Mouse (Mus musculus) adrenal gland, postnatal 10 days (tissue): ENCODE data around the gene Ube2f. TPM values are rescaled to one million over a fixed set of nuclear protein-coding genes. Genes with fewer than 3 reads are reported as not detected.

Experiments
- DNase-seq: peaks from one replicate; pipeline ENCODE4 v3.0.0; 2021; ENCODE audit warnings: mixed read lengths
- total RNA-seq, 2 experiments: library from RNA; stranded (reverse); gene quantifications; 2 replicates each; pipeline ENCODE4 v1.2.3; 2021

Ube2f gene
- total RNA-seq, 2 experiments from 2014 or later = 59.2 to 61.7 TPM

DNA sequence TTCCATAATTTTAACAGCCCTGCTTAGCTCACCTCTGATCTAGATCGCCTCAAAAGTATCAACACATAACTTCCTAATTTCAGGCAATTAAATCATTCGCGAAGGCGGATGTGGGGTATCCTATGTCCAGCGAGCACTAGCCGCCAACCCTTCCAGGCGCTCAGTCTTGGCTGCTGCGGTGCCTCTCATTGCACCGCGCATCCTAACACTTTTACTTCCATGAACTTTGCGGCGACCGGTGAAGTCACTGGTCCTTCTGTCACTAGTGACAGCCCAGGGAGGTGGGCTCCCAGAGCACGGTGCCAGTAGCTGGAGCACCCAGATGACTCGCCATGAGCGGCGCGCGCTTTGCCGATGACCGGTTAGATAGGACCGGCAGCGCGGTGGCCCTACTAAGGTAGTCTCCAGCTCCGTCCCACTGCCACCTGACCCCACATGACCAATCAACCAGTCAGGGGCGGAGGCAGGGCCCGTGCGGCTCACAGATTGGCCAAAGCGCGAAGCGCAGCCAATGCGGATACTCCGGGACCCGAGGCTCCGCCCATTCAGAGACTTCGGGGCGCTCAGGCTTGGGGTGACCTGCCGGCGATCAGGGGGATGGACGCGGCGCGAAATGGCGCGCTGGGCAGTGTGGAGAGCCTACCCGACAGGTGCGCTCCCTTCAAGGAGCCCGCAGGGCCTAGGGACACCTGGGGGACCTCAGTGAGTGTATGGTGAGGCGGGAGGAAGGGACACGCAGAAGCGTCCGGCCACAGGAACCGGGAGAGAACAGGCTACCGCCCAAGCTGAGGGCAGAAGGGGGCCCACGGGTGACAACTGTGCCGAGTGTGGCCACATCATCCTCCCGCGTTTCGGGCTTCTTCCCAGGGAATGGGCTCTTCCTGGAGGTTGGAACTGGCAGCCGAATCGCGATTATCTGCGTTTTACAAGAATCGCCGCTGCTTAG is 48.0 kb downstream of the Ube2f start, which contains the start of gene Scly:
Gene Scly (plus strand): TSS at position 540 of the 946 bp plus-strand sequence.
- peak; percentile 96 for DNase-seq

DNA sequence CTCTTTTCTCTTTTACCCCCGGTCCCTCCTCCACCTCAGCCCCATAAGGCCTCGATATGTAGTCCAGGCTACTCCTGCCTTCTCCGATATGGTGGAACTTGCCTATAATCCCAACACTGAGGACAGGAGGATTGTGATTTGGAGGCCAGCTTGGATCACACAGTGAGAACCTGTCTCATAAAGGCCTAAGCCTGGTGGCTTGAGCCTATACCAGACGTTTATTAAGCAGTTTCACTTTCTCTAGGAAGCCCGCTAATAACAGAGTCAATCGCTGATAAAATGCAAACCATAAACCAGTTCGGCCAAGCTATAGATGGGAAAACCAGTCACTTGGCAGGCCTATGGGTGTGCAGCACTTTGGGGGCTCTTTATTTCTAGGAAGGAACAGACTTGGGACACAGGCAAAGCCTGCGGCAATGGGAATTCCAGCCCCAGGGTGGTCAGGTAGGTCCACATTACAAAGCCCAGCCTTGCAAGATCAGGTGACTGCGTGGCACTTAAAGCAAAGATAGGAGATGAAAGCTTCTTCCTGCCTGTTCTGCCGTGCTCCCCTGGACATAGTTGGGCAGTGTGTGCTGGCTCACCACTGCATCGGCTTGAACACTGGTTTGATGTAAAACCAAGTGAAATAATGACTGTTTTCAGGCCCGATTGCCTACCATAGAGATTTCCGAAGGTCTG is 49.1 kb downstream of the Ube2f start:
- no peak for DNase-seq

DNA sequence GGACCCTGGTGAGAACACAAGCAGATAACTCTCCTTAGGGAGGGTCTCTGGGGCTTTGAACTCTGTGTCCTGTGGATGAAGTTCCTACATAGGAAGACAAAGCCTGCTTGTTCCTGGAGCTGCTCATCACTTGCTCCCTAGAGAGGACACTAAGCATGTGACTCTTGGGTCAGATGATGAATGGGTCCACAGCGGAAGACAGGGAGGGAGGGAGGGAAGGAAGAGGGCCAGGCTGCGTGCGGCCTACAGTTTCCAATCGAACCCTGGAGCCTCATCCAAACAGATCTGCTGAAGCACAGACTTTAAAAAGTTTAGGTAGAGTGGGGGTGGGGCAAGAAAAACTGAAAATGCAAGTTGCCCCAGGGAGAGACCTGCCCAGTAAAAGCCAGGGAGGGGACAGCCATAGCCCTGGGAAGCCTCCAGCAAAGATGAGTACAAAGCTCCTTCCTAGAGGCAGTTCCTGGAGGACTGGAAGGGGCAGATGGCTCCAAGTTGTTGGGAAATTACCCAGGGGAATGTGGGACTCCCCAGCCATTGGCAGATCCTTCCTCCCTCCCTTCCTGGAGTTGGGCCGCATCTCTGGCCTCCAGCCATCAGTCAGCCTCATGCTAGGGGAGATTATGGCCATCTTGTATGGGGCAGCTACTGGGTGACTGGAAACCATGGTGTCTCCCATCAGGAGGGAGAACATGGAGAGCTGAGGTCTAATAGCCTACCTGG is 49.8 kb downstream of the Ube2f start:
- DNase-seq = peak; percentile 41

DNA sequence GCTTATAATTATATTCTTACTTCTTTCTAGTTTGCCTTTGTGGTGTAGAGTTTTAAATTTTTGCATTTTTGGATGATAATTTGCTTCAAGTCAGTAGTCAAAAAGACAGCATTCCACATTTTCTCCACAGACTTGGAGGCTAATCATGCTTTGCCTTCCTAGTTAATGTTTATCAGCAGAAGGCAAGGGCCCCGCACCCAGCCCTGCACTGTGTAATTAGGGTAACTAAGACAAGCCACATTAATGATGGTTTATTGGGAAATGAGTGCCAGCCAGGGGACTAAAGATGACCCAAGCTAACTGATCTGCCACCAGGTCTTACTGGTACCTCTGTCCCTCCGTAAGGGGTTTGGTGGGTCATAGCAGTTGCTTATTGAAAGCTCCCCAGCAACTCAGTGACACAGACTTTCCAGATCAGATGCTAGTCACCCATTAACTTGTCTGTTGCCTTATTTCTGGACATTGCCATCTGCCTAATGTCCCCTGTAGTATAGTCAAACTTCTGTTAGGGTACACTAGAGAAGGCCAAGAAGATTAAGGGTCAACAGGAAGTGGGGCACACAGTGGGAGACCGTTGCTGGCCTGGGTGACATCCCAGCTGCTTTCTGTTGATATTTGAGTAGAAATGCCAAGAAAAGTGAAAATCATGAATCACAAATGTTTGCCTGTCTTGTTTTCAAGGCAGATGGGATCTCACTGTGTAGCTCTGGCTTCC is 51.3 kb downstream of the Ube2f start:
- no peak for DNase-seq

DNA sequence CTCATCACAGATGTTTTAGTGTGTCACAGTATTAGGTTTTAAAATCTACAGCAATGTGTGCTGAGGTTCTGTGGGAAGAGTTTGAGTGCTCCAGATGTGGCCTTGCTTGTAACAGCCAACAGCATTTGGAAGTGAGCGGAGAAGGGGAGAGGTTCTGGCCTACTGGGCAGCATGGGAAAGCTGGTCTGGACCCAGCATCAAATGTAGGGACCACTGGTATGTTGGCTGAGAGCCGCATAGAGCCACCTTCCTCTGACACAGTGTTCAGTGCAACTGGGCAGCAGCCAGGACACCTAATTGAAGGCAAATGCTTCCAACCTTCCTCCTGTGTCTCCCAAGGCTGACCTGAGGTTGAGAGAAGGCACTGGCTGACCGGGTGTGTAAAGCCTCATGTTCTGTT is 51.9 kb downstream of the Ube2f start:
- no peak for DNase-seq

DNA sequence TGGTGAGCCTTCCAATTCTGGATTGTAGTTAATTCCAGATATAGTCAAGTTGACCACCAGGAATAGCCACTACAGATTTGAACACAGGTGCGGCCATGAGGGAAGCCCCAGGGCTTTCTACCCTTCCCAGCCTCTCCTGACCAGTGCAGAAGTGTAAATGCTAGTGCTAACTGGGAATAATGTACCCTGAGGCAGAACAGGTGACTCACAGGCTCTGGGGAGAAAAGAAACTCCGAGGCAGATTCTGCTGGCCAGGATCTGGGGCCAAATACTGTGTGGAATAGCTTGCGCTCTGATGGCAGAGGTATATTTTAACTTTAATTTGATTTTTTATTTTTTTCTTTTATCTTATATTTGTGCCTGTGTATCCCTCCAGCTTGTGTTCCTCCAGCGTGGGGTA is 54.5 kb downstream of the Ube2f start:
- DNase-seq = no peak

DNA sequence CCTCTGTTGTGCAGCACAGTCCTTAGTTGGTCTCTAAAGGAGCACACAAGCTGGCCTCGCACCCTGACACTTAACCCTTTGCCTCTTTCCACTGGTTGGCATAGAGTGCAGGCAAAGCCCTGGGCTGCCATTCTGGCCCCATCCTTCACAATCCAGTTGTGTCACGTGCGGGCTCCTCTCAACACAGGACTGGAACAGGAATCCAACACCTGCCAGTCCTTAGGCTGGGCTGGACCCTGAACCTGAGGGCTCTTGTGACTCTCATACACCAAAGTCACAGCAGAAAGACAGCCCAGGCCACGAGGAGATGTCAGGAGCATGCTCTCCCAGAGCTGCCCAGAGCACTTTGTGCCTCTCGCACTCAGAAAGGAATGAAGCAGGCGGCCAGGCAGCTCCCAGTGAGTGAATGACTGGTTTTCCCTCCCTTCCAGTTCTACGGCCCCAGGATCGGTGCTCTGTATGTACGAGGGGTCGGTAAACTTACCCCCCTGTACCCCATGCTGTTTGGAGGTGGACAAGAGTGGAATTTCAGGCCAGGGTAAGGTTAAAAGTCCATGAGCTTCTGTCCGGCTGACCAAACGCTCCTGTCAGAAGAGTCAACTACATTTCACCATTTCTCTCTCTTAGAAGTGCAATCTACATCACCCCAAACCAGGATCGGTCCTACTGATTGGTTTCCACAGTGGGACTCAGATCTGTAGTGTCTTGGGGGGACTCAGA is 59.4 kb downstream of the Ube2f start:
- no peak for DNase-seq

DNA sequence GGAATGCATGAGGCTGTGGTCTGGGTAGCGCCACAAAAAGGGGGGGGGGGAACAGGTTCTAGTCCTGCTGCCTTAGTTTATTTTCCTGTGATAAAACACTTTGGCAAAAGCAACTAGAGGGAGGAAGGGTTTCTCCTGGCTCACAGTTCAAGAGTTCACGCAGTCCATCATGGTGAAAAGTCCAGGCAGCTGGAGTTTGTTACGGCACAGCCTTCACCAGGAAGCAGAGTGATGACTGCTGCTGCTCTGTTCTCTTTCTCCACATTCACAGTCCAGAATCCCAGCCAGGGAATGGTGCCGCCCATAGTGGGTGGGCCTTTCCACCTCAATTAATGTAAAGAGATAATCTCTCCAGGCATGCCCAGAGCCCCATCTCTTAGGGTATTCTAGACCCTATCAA is 62.2 kb downstream of the Ube2f start:
- DNase-seq = no peak

DNA sequence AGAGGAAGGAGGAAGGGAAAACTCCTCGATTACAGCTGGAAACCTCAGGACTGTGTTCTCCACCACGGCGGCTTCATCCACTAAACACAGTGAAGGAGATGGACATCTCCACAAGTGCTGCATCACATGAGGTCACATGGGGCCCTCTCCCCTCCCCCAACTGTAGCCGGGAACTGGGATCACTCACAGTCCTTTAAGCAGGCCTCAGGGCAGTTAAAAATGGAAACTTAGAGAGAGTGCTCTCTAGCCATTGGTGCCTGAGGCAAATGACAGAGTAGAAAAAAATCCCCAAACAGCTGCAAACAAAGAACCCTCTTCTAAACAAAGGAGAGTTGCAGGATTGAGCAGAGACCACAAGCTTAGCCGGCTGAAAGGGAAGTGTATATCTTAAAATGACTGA is 63.1 kb downstream of the Ube2f start:
- DNase-seq = no peak

DNA sequence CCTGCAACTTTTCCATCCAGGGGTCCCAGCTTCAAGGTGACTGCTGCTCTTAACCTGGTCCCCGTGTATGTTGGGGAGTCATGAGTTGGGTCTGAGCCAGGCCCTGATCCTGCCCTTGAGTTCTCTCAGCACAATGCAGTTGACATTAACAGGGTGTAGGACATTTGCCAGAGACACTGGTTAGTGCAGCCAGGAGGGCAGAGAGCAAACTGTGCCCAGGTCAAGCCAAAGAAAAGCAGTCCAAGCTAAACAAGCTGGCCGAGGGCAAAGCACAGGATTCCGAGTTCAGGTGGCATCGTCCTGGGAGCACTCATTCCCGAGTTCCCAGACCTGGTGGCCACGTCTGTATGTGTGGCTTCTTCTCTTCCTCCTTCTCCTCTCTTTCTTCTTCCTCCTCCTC is 67.6 kb downstream of the Ube2f start:
- no peak for DNase-seq

DNA sequence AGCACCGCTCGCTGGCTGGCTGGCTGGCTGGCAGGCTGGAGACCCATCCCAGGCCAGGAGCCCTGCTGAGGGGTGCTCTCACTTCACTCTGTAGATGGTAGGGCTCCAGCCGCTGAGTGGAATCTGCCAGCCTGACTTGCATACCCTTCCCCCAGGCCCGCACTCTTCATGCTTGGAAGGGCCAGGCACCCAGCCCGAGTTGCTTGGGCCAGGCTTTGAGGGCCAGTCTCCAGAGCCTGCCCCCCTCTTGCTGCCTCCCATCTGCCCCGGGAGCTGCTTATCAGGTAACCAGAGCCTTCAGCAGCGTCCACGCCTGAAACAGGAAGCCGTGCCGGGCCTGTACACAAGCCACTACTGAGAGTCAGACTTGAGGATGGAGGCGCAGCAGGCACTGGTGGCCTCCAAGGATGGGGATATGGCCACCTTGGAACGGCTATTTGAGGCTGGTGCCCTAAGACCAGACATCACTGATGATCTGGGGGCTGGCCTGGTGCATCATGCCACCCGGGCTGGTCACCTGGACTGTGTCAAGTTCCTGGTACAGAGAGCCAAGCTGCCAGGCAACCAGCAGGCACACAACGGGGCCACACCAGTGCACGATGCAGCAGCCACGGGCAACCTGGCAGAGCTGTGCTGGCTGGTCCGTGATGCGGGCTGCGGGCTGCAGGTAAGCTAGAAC is 71.8 kb downstream of the Ube2f start, which contains the start of gene Espnl:
Gene Espnl (plus strand): TSS at position 316 of the 679 bp plus-strand sequence.
- DNase-seq = no peak

DNA sequence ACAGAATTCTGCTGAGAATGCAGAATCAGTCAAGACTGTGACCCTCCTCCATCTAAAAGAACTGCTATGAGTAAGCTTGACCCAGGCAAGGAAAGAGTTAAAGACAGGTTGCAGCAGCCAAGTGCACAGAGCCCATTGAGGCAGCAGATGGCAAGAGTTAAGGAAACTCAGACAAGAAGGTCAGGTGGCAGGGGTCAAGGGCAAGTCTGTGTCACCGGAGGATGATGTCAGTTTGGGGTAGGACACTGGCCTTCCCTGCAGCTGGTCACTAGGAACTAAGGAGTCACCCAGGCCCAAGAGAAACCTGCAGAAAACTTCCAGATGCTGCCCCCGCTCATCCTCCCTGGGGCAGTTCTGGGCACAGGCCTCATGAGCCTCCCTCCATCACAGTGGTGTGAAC is 74.5 kb downstream of the Ube2f start:
- DNase-seq = no peak

DNA sequence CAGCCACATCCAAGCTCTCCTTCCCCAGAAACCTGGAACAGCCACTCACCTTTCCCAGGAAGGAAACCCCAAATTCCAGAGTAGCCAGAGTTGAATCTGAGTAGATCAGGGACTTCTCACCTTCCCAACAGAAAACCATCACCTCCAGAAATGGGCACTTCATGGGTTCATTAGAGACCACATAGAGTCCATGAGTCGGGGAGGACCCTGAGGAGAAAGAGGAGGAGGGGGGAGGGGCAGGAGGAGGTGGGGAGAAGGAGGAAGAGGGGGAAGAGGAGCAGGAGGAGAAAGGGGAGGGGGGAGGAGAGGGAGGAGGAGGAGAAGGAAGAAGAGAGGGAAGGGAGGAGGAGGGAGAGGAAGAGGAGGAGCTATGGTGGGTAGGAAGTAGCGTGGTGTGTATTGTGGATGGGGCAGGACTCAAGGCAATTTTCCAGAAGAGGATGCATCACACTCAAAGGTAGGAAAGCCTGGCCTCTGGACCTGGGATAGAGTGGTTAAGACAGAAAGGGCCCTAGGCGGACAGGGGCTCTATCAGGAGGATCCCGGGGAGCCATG is 75.5 kb downstream of the Ube2f start:
- no peak for DNase-seq

DNA sequence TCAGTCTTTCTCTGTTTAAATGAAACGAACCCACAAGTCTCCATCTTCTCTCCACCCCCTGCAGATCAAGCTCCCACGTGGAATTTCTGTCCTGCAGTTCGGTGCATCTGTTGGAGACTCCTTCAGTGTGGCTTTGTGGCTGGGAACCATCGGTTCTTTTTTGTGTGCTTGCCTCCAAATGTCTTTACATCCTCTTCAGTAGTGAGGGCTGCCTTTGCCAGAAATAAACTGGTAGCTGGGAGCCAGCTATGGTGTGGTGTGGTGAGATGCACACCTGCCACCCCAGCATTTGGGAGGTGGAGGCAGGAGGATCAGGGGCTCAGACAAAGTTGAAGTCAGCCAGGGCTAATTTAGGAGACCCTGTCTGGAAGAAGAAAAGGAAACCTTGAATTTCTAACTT is 82.0 kb downstream of the Ube2f start:
- DNase-seq = no peak

DNA sequence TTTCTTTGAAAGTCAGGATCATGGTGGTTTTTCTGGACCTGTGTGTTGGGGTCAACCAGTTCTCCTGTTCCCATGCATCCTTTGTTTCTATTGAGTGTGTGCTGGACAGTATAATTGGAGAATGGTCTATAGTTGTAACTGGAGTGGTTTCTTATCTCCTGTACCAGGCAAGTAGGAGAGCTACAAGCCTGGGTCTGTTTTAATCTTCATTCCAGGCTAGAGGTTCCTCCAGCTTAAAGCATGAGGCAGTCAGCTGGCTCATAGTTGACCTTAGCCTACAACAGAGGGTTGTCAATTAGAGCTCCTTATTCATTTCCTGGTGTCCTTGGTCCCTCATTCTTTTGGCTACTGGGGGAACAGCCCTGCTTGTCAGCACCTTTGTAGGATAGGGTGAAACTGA is 83.5 kb downstream of the Ube2f start:
- DNase-seq = no peak

DNA sequence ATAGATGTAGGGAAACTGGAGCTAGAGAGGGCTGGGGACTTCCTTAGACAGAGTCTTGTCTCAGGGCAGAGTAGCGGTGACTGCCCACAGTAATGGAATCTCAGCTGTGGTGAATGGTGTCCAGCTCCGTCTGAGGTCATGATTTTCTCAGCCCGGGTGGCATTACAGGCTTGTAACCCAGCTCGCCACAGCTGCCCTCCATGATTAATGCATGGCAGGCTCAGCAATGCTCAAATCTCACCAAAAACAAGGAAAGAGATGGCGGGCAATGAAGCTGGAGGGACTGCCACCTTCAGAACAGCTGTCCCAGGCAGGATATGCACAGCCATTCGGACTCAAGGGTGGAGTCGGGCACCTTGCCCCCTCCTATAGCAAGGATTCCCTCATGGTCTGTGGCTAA is 87.3 kb downstream of the Ube2f start:
- DNase-seq = no peak
